Mouse (Mus musculus) cerebellum, adult 2 months (tissue): ENCODE results near the gene Per1.
A peak's percentile ranks its signal among the peaks of the same experiment; 100 is the strongest.

ENCODE experiments used
- CTCF ChIP-seq: fragments of 200-500 bp; IDR thresholded peaks from 2 replicates; pipeline ENCODE4 v1.5.1; 2011; ENCODE audit warnings: low read depth, mild to moderate bottlenecking, control low read depth, low read length, moderate library complexity, borderline replicate concordance; ENCODE audit not compliant: insufficient read depth
- POLR2A ChIP-seq: fragments of 200-500 bp; IDR thresholded peaks from 2 replicates; pipeline ENCODE4 v1.6.1; 2011; ENCODE audit warnings: low read length, control low read depth, borderline replicate concordance; ENCODE audit not compliant: insufficient read depth

DNA sequence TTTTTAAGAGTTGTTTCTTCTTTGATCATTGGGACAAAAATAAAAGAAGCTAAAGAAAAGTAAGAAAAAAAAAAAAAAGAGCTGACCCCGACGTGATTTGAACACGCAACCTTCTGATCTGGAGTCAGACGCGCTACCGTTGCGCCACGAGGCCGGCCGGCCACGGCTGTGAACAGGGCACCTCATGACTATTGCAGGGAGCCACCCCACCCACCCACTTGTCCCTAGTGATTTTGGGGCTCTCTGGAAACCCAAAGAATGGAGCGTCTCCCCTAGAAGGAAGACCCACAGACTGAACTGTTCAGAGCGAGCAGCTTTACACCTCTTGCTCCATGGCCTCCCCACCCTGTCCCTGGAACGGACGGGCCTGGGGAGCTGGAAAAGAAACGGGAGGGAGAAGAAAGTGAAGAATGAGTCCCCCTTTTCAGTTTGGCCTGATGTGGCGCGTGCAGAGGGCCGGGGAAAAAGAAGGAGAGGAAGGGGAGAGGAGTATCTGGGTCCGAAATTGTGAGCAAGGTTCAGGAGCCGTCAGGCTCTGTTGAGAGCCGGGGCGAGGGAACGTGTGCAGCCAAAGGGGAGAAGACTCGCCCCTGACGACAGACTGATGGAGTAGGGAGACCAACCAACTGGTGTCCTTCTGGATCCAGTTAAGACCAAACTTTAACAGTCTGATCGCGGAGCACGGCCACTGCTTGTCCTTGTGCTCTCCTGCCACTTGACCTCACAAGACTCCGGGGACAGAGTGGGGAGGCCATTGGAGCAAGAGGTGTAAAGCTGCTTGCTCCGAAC, 31.4 kb upstream of the Per1 start:
- TF ChIP-seq CTCF (no peak), POLR2A (0 out of 2 replicates have a peak, but pooled peaks have one; percentile 13)
